Mouse (Mus musculus) olfactory bulb, adult 2 months (tissue): ENCODE results near the gene Lrrc74a.

Experiments used
- CTCF ChIP-seq: fragments of 200-500 bp; IDR thresholded peaks from 2 replicates; pipeline ENCODE4 v1.5.1; 2012; ENCODE audit warnings: low read depth, mild to moderate bottlenecking, low read length, moderate library complexity; ENCODE audit not compliant: insufficient read depth
- POLR2A ChIP-seq: fragments of 200-500 bp; IDR thresholded peaks from 2 replicates; pipeline ENCODE4 v1.6.1; 2012; ENCODE audit warnings: mild to moderate bottlenecking, low read depth, low read length, moderate library complexity; ENCODE audit not compliant: insufficient read depth

- no peak for TF ChIP-seq POLR2A
- no peak for TF ChIP-seq CTCF
These were observed 17.2 kb upstream of the Lrrc74a start for GRCm38 (mm10) chr12:86716962-86717361.
